Mouse (Mus musculus) left cerebral cortex, postnatal 25 days (tissue): ENCODE measurements around the gene C2cd4a. TPM values are rescaled to one million over a fixed set of nuclear protein-coding genes. Genes with fewer than 3 reads are reported as not detected.

ENCODE experiments used
- DNase-seq, 2 experiments: peaks; one replicate each; pipeline ENCODE4 v3.0.0; 2022; ENCODE audit warnings: low spot score in 2 of 2, mixed read lengths in 1 of 2
- intact Hi-C: fragments of 180-260 bp; cut with DNase I; formaldehyde crosslinking; loops from one replicate; pipeline ENCODE4 v1.15.1; 2025
- total RNA-seq, 2 experiments: library from RNA; stranded (reverse); gene quantifications; 2 replicates each; pipeline ENCODE4 v1.2.3; 2021

C2cd4a gene
- total RNA-seq, 2 experiments from 2014 or later = not detected

GRCm38 (mm10) chr9:67839981-67840859 is 8.1 kb upstream of the C2cd4a start, which contains the start of gene Vps13c:
Vps13c (plus strand) TSS chr9:67840396.
- DNase-seq = peak; percentile 80
- intact Hi-C loops = no loop called here

GRCm38 (mm10) chr9:67837311-67837710 is 5.2 kb upstream of the C2cd4a start:
- DNase-seq = no peak

GRCm38 (mm10) chr9:67834535-67834934 is 2.4 kb upstream of the C2cd4a start:
- no peak for DNase-seq
- intact Hi-C loops = no loop called here

More at GRCm38 (mm10) chr9:67837311-67837710, 5.2 kb upstream of the C2cd4a start:
- intact Hi-C loops = no loop called here

- intact Hi-C loops = no loop called here
- peak in 1 of 2 experiments; percentile 46 for DNase-seq
Measured at GRCm38 (mm10) chr9:67831359-67832045, 628 bp downstream of the C2cd4a start.

GRCm38 (mm10) chr9:67830411-67831358 is 1.4 kb downstream of the C2cd4a start:
- intact Hi-C loops = no loop called here
- peak; percentile 49 to 53 for DNase-seq

GRCm38 (mm10) chr9:67828182-67828581 is 3.9 kb downstream of the C2cd4a start:
- DNase-seq = peak; percentile 61 to 66
- intact Hi-C loops = loop anchor here (2.0 to 5.0 kb wide), 2 partner anchors 47 to 144 kb away; no protein-coding TSS in a partner anchor

- intact Hi-C loops = loop anchor here (5.0 kb wide), 1 partner anchor 147 kb away; no protein-coding TSS in a partner anchor
- no peak for DNase-seq
Measured at GRCm38 (mm10) chr9:67825527-67825926, 6.6 kb downstream of the C2cd4a start.

- intact Hi-C loops = no loop called here
- DNase-seq = no peak
Measured at GRCm38 (mm10) chr9:67823131-67823530, 9.0 kb downstream of the C2cd4a start.

GRCm38 (mm10) chr9:67818668-67818950 is 13.5 kb downstream of the C2cd4a start:
- no peak for DNase-seq
- intact Hi-C loops = no loop called here

- no peak for DNase-seq
- intact Hi-C loops = no loop called here
Measured at GRCm38 (mm10) chr9:67817898-67818667, 14.0 kb downstream of the C2cd4a start.

GRCm38 (mm10) chr9:67816172-67816928 is 15.8 kb downstream of the C2cd4a start:
- intact Hi-C loops = no loop called here
- no peak for DNase-seq

- intact Hi-C loops = no loop called here
- DNase-seq = no peak
Measured at GRCm38 (mm10) chr9:67813665-67814337, 18.3 kb downstream of the C2cd4a start.

- no peak for DNase-seq
- intact Hi-C loops = no loop called here
Measured at GRCm38 (mm10) chr9:67813171-67813570, 19.0 kb downstream of the C2cd4a start.

GRCm38 (mm10) chr9:67811116-67811515 is 21.0 kb downstream of the C2cd4a start:
- intact Hi-C loops = no loop called here
- no peak for DNase-seq

- DNase-seq = no peak
- intact Hi-C loops = no loop called here
Measured at GRCm38 (mm10) chr9:67810527-67810926, 21.6 kb downstream of the C2cd4a start.

- intact Hi-C loops = no loop called here
- no peak for DNase-seq
Measured at GRCm38 (mm10) chr9:67807000-67807399, 25.1 kb downstream of the C2cd4a start.

- intact Hi-C loops = loop anchor here (2.0 to 5.0 kb wide), 2 partner anchors 43 to 90 kb away; partner anchors contain the start of gene C2cd4b
- peak in 1 of 2 experiments; percentile 37 for DNase-seq
Measured at GRCm38 (mm10) chr9:67802241-67802640, 29.9 kb downstream of the C2cd4a start.
